Mouse (Mus musculus) frontal cortex, postnatal 36 days (tissue): ENCODE measurements around the gene Drc7.

Experiments
- DNase-seq, 2 experiments: peaks; one replicate each; pipeline ENCODE4 v3.0.0; 2022; ENCODE audit warnings: low spot score in 2 of 2

The Drc7 gene

DNA sequence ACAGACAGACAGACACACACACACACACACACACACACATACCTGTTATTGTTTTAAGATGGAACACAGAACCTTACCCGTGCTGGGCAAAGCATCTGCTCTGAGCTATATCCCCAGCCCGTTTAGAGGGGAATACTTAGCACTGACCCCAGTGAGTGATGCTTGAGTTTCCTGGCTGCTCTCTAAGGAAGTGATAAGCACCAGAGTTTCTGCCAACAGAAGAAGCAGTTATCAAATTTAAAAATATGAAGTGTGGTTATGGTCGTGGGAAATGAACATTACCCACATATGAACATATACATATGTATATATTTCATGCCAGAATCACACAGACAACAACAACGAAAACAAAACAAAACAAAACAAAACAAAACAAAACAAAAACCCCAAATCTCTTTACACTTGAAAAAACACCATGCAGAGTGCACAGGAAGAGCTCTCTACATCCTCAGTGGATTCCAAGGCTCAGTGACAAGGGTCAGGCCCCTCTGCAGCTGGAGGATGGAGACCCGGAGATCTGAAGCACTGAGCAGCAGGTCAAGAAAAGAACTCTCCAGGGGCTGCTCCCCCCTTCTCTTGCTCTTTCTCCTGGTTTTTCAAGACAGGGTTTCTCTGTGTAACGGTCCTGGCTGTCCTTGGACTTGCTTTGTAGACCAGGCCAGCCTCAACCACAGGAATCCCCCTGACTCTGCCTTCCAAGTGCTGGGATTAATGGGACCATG lies 5.1 kb downstream of the Drc7 start:
- no peak for DNase-seq

GRCm38 (mm10) chr8:95064531-95064930 lies 9.6 kb downstream of the Drc7 start:
- DNase-seq, result no peak

GRCm38 (mm10) chr8:95067582-95067981 lies 12.7 kb downstream of the Drc7 start:
- DNase-seq, result peak; percentile 26 to 29

GRCm38 (mm10) chr8:95075504-95075903 lies 20.6 kb downstream of the Drc7 start:
- no peak for DNase-seq

GRCm38 (mm10) chr8:95076151-95076550 lies 21.2 kb downstream of the Drc7 start:
- no peak for DNase-seq

DNA sequence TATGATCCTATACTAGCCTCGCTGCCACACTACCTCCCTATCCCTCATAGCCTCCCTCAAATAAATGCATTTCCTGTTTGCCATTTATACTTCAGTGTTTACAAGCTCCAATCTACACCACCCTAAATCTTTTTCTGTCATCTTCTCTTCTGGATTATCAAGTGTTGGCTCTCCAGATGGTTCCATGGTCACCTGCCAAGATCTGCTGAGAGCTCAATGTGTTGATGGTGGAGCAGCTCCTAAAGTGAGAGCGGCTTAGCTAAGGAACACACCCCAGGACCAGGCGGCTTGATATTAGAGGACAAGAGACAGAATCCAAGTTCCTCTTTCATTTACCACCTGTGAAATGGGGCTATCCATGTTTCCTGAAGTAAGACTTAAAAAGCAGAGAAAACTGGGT lies 23.2 kb downstream of the Drc7 start:
- DNase-seq, result no peak

- no peak for DNase-seq
Measured at GRCm38 (mm10) chr8:95079305-95079704, 24.4 kb downstream of the Drc7 start.

- peak; percentile 98 to 99 for DNase-seq
Measured at GRCm38 (mm10) chr8:95080381-95081341, 25.8 kb downstream of the Drc7 start, which contains the start of gene Katnb1. Katnb1 (plus strand) TSS chr8:95081186.

DNA sequence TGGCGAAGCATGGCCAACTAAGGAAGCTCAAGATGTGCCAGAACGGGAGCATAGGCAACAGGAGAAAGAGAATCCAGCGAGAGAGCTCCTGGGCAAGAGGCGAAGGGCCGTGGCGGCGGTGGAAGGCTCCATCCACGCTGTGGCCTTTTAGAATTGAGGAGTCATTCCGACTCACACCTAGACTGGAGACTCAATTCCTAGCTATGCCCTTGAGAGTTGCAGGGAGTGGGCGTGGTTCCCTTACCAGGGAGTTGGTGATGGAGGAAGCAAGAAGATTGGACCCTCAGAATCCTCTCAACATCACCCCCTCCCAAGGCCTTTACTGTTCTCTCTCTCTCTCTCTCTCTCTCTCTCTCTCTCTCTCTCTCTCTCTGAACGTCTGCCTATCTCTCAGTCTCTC lies 26.7 kb downstream of the Drc7 start:
- DNase-seq, result no peak

GRCm38 (mm10) chr8:95084261-95084660 lies 29.4 kb downstream of the Drc7 start:
- DNase-seq, result no peak

DNA sequence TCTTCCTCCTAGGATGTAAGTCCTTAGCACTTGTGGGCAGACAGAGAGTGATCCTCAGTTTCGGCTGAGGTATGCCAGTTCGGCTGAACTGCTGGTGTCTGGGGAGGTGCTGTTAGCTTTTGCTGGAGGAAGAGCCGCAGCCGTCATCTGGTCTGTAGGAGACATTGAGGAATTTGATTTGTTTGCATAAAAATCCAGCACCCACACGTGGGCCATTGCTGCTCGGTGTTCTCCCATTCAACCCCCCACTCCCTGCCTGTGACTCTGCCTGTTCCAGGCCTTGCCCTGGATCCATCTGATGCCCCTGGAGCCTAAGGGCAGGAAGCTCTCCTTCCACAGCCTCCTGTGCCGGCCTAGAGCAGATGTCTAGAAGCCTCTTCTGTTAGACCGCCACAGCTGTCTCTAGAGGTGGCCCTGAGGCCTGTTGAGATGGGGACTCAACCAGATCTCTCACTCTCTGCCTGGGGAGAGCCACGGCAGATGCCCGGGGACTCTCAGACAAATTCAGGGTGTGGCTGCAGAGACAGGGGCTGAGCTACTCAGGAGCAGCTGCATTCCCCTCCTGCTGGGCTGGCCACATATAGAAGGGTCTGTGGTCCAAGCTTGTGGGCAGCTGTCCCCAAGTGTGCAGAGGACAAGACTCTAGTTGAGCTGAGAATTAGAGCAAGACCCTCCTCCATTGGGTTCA lies 30.0 kb downstream of the Drc7 start:
- DNase-seq, result no peak

DNA sequence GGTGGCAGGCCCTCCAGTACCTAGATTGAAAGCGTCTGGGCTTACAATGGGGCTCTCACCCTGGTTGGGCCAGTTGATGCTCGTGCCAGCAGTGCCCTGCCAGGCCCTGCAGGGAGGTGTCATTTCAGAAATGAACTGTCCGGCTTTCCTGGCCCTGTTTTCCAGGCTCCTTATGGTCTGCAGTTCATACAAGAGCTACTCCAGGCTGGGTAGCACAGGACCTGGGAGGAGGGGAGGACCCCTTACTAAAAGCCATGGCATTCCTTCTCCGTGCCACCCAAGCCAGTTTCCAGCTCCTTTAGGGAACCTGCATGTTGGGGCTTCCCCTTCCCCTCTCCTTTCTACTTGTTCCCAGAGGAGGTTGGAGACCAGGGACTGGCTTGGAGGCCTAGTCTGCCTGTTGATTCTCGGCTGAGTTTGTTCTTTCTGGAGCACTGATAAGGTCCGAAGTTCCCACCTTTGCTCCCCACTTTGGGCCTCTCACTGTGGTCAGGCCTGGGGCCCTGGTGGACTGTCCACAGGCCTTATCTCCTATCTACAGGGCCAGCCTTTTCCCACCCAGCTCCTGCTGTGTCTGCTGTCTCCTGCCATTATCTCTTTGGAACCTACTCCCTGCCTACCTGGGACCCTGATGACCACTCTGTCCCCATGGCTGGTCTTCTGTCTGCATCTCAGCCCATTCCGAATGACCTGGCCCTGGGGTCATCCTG lies 30.7 kb downstream of the Drc7 start:
- no peak for DNase-seq

DNA sequence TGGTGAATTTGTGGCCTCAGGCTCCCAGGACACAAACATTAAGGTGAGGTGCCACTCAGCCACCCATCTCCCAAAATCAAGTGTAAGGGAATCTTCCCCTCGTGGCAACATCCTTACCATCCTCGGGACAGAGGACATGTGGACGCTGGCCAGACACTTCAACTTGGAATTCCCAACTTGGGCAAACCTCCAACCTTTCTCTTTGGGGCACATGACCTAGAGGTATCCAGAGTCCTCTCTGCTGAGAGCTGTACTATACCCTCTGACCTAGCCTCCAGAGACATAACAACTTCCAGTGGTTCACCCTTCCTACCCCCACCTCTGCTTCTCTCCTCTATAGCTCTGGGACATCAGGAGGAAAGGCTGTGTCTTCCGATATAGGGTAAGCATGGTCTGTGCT lies 38.7 kb downstream of the Drc7 start:
- DNase-seq, result no peak

- DNase-seq, result peak; percentile 67 to 68
Measured at GRCm38 (mm10) chr8:95099009-95099408, 44.1 kb downstream of the Drc7 start.

GRCm38 (mm10) chr8:95101972-95102371 lies 47.1 kb downstream of the Drc7 start:
- no peak for DNase-seq

GRCm38 (mm10) chr8:95107306-95107705 lies 52.4 kb downstream of the Drc7 start:
- no peak for DNase-seq

DNA sequence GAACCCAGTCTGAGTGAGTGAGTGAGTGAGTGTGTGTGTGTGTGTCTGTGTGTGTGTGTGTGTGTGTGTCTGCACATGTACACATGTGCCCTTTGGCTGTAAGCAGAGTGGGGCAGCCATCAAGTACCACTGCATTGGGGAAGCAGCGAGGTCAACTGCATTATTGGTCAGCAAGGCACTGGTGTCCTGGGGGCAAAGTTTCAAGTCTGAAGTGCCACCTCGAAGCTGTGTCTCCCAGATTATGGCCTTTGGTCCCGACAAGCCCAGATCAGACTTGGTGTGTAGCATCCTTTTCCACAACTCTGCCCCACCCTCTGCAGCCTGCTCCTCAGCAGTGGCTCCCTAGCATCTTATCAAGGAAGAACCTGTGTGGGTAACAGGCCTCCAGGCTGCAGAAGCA lies 57.7 kb downstream of the Drc7 start:
- DNase-seq, result no peak

DNA sequence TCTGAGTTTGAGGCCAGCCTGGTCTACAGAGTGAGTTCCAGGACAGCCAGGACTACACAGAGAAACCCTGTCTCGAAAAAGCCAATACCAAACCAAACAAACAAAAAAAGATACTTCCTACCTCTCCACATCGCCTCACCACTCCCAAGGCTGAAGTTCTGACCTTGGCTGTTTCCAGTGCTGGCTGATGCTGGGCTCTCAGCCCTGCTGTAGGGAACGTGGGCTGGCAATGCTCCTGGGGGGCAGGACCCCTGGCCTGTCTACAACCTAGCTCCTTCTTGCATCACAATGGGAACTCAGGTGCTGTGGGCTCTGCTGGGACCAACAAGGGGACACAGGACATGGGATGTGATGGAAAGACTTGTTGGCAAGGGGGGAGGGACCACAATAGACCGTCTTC lies 58.2 kb downstream of the Drc7 start:
- no peak for DNase-seq

GRCm38 (mm10) chr8:95113750-95114149 lies 58.8 kb downstream of the Drc7 start:
- no peak for DNase-seq

DNA sequence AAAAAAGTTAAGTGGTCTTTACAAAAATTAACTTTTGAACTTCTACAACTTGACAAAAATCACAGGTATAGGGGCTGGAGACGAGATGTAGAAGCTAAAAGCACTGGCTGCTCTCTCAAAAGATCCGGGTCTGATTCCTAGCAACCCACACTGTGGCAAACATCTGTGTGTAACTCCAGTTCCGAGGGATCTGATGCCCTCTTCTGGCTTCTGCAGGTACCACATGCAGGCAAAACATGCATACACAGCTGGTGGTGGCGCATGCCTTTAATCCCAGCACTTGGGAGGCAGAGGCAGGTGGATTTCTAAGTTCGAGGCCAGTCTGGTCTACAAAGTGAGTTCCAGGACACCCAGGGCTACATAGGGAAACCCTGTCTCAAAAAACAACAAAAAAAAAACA lies 68.6 kb downstream of the Drc7 start:
- DNase-seq, result no peak

DNA sequence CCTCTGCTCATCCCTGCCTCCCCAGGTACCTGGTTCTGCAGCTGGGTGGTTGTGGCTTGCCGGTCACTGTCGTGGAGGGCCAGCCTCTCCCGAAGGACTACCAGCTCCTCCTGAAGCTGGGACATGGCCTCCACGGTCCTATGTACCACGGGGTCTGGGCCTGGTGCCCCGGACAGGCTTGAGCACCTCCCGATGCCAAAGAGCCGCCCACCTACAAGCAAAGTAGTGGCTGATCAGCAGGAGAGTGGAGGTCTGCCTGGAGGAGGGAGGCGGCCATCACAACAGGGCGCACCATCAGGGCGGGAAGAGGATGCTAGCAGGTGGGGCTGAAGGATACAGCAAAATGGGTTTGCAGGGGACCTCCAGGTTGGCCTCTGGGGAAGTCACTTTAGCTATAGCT lies 71.6 kb downstream of the Drc7 start:
- no peak for DNase-seq

DNA sequence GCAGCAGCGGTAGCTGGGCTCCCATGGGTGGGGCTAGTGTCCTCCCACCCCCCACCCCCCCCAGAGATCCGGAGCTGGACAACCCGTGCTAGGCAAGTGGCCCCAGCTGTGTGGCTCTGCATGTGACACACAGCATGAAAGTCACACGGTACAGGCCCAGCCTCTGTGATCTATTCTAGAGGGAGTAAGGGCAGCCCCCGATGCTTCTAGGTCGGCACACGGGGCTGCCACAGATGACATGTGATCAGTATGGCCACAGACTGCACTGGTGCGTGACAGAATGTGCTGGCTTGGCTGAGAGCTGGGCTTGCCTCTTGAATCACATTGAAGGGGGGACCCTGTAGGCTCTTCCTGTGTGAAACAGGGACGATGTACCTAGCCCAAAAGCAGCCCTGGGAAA lies 72.8 kb downstream of the Drc7 start:
- no peak for DNase-seq
